Mouse (Mus musculus) hindbrain, embryonic 16.5 days (tissue): ENCODE results near the gene Atp7b. TPM values are rescaled to one million over a fixed set of nuclear protein-coding genes. Genes with fewer than 3 reads are reported as not detected.

Experiments
- ATAC-seq: fragments of 200-750 bp; cut with Nextera tagmentation; 2 replicates; pipeline ENCODE4 v1.8.0; 2017; ENCODE audit warnings: moderate TSS enrichment, moderate library complexity
- H3K27ac ChIP-seq: fragments of 300-500 bp; sonication (generic); 2 replicates; pipeline ENCODE4 v1.5.1; 2014; ENCODE audit warnings: low read depth, mild to moderate bottlenecking, control low read depth, low read length, moderate library complexity
- H3K27me3 ChIP-seq: fragments of 300-500 bp; sonication (generic); replicated peaks from 2 replicates; pipeline ENCODE4 v1.6.1; 2014; ENCODE audit warnings: low read length; ENCODE audit not compliant: control insufficient read depth, insufficient read depth
- H3K36me3 ChIP-seq: fragments of 300-500 bp; sonication (generic); 2 replicates; pipeline ENCODE4 v1.6.1; 2014; ENCODE audit warnings: mild to moderate bottlenecking, low read length, moderate library complexity, mixed read lengths; ENCODE audit not compliant: control insufficient read depth, insufficient read depth
- H3K4me1 ChIP-seq: fragments of 300-500 bp; sonication (generic); 2 replicates; pipeline ENCODE4 v1.6.1; 2014; ENCODE audit warnings: low read depth, low read length; ENCODE audit not compliant: control insufficient read depth, insufficient read depth
- H3K4me2 ChIP-seq: fragments of 300-500 bp; sonication (generic); 2 replicates; pipeline ENCODE4 v1.6.1; 2014; ENCODE audit warnings: mild to moderate bottlenecking, low read length, control low read depth, moderate library complexity
- H3K4me3 ChIP-seq: fragments of 300-500 bp; sonication (generic); 2 replicates; pipeline ENCODE4 v1.5.1; 2014; ENCODE audit warnings: mild to moderate bottlenecking, low read length, control low read depth, moderate library complexity
- H3K9ac ChIP-seq: fragments of 300-500 bp; sonication (generic); 2 replicates; pipeline ENCODE4 v1.6.1; 2014; ENCODE audit warnings: low read depth, mild to moderate bottlenecking, control low read depth, low read length, moderate library complexity
- H3K9me3 ChIP-seq: fragments of 300-500 bp; sonication (generic); 2 replicates; pipeline ENCODE4 v1.6.1; 2014; ENCODE audit warnings: mild to moderate bottlenecking, low read length, moderate library complexity; ENCODE audit not compliant: control insufficient read depth
- WGBS: fragments of 180-500 bp; shearing (Covaris S2); extraction: QIAGEN DNeasy Blood & Tissue Kit; methylation state at CpG from one replicate; pipeline ENCODE4 v1.1.7; 2014; 5-methylcytosine and 5-hydroxymethylcytosine counted together
- polyA plus RNA-seq: library from polyadenylated mRNA; unstranded; fragments of >200 nt; fragmentation: Nextera tagmentation; extraction: Ambion mirVana; gene quantifications from 2 replicates; pipeline ENCODE4 v1.2.1, GENCODE M21; 2015

The Atp7b gene
- polyA plus RNA-seq, 1 experiment from 2014 or later, result 1.8 TPM

GRCm38 (mm10) chr8:22006423-22006822, 53.7 kb downstream of the Atp7b start:
- H3K27ac ChIP-seq, result no peak overlapping the region
- H3K4me1 ChIP-seq, result no peaks in the 10 kb centered on the region
- H3K9ac ChIP-seq, result no peak overlapping the region
- H3K36me3 ChIP-seq, result peaks cover 3% of the 10 kb centered on the region; the same call in 1 of the 2 replicates
- no peaks in the 10 kb centered on the region for H3K27me3 ChIP-seq
- 82% methylated on average over 6 of the region's 6 CpGs for WGBS
- H3K4me3 ChIP-seq, result no peak overlapping the region
- no peak overlapping the region for H3K4me2 ChIP-seq
- no peaks in the 10 kb centered on the region for H3K9me3 ChIP-seq
- no peak for ATAC-seq

DNA sequence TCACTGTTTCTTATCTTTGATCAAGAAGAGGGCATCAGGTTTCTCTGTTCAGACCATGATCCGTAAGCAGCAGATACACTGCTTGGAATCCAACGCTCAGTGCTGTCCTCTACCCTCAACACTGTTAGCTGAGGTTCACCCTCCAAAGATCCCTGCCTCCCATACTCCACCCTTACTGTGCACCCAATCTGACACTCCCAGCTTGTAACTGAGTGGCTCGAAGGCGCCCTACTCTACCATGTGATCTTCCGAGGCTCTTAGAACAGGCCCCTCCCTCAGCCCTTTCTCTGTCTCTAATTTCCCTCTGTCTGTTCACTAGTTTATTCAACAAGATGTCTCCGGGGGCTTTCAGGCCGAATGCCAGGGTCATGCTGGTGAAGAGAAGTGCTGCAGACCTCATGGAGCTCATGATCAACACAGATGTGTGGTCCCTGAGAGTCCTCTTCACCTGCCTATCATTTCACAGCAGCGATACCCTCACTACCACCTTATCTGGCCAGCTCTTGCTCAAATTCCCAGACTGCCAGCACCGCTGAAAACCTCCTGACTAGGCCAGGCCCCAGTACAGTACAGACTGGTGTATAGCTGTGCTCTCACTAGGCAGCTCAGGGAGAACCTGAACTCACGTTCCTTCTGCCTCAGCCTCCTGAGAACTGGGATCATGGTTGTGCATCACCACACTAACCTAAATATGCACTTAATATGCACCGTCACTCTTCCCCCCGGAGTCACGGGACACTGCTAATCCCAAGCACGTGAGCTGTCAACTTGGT, 55.2 kb downstream of the Atp7b start:
- Histone ChIP-seq H3K4me1 (no peaks in the 10 kb centered on the region), H3K9me3 (no peaks in the 10 kb centered on the region), H3K27ac (no peak overlapping the region), H3K4me3 (no peak overlapping the region), H3K36me3 (no peaks in the 10 kb centered on the region), H3K27me3 (no peaks in the 10 kb centered on the region), H3K9ac (no peak overlapping the region), H3K4me2 (no peak overlapping the region)
- ATAC-seq, result 0 out of 2 replicates have a peak, but pooled peaks have one; percentile 30
- WGBS, result 83% methylated on average over 14 of the region's 14 CpGs

DNA sequence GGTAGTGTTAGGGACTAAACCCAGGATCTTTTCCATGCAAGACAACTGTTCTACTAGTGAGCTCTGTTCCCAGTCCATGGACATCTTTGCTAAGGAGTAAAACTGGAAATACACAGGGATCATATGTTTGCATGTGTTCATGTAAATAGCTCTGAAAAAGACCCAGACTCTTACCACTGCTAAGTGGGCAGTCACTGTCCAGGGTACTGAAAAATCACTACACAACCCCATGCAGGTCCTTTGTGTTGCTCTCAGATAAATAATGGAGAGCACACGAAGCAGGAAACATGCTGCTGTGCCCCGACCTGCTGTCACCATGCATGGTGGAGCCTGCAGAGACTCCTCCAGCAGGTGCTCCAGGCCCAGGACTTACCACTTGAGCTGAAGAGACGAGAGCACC, 64.9 kb downstream of the Atp7b start:
- 54% methylated on average over 3 of the region's 3 CpGs for WGBS
- Histone ChIP-seq H3K36me3 (no peaks in the 10 kb centered on the region), H3K4me1 (no peaks in the 10 kb centered on the region), H3K4me3 (no peak overlapping the region), H3K4me2 (no peak overlapping the region), H3K27me3 (no peaks in the 10 kb centered on the region), H3K27ac (no peak overlapping the region), H3K9ac (no peak overlapping the region), H3K9me3 (no peaks in the 10 kb centered on the region)
- no peak for ATAC-seq

DNA sequence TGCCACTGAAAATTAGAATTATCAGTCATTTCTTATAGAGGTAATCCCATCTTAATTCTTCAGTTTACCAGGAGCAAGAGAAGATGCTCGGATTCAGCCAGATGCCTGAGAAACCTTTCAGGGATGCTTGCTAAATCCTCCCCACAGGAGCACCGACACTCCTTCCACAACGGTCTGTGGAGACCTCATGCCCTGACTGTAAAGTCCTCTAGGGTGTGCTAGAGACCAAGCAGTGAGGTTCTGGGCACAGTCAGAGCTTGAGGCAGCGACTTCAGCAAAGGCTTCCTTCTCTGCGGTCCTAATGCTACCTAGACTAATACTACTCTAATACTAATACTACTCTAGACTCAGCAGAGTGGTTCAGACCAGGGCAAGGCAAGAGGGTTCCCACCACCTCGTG, 67.9 kb downstream of the Atp7b start:
- Histone ChIP-seq H3K4me1 (no peaks in the 10 kb centered on the region), H3K4me2 (no peak overlapping the region), H3K27me3 (no peaks in the 10 kb centered on the region), H3K9ac (no peak overlapping the region), H3K9me3 (no peaks in the 10 kb centered on the region), H3K27ac (no peak overlapping the region), H3K36me3 (no peaks in the 10 kb centered on the region), H3K4me3 (no peak overlapping the region)
- 25% methylated on average over 6 of the region's 6 CpGs for WGBS
- ATAC-seq, result peak; percentile 91

GRCm38 (mm10) chr8:21981664-21982337, 78.3 kb downstream of the Atp7b start:
- no peak overlapping the region for H3K27ac ChIP-seq
- 46% methylated on average over 8 of the region's 8 CpGs for WGBS
- H3K36me3 ChIP-seq, result no peaks in the 10 kb centered on the region
- ATAC-seq, result peak; percentile 95
- H3K9me3 ChIP-seq, result no peaks in the 10 kb centered on the region
- no peaks in the 10 kb centered on the region; the same call in 1 of the 2 replicates for H3K4me1 ChIP-seq
- 0 out of 2 replicates have a peak overlapping the region, but pooled peaks have one; percentile 17 for H3K9ac ChIP-seq
- no peak overlapping the region for H3K4me3 ChIP-seq
- peak overlapping the region; percentile 6; the same call in 1 of the 2 replicates for H3K4me2 ChIP-seq
- H3K27me3 ChIP-seq, result no peaks in the 10 kb centered on the region

DNA sequence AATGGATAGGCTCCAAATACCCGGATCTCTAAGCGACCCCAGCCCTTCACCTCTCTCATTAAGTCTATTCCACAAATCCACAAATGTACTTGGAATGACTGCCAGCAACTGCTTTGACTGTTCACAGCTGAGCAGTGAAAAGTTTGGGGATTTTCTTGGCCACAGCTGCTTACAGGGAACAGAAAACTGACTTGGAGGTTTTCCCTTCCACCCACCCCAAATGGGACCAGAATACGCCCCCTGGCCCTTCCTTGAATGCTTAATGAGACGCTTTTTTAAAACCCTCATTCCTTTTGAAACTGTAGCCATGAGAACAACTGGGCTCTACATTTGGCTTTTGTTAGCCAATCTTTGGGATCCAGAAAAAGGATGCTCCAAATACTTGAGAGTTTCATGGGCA, 81.9 kb downstream of the Atp7b start:
- H3K4me1 ChIP-seq, result no peaks in the 10 kb centered on the region; the same call in 1 of the 2 replicates
- peak; percentile 71 for ATAC-seq
- H3K36me3 ChIP-seq, result no peaks in the 10 kb centered on the region
- no peak overlapping the region for H3K9ac ChIP-seq
- H3K4me2 ChIP-seq, result no peak overlapping the region
- 57% methylated on average over 4 of the region's 4 CpGs for WGBS
- H3K9me3 ChIP-seq, result no peaks in the 10 kb centered on the region
- no peak overlapping the region for H3K4me3 ChIP-seq
- no peaks in the 10 kb centered on the region for H3K27me3 ChIP-seq
- no peak overlapping the region for H3K27ac ChIP-seq

GRCm38 (mm10) chr8:21969475-21969874, 90.6 kb downstream of the Atp7b start, which contains the start of gene Ccdc70:
Gene Ccdc70 (plus strand): TSS chr8:21969775.
- Histone ChIP-seq H3K27ac (no peak within 1 kb of the TSS), H3K4me3 (no peak within 1 kb of the TSS), H3K4me2 (no peak within 1 kb of the TSS), H3K9ac (no peak within 1 kb of the TSS), H3K4me1 (no peaks in the 10 kb centered on the region), H3K9me3 (no peaks in the 10 kb centered on the region), H3K36me3 (no peaks in the 10 kb centered on the region), H3K27me3 (no peaks in the 10 kb centered on the region)
- WGBS, result 98% methylated on average over 3 of the region's 3 CpGs
- no peak for ATAC-seq

GRCm38 (mm10) chr8:21966646-21967045, 93.5 kb downstream of the Atp7b start:
- H3K9ac ChIP-seq, result no peak overlapping the region
- H3K36me3 ChIP-seq, result no peaks in the 10 kb centered on the region
- H3K27me3 ChIP-seq, result no peaks in the 10 kb centered on the region
- ATAC-seq, result no peak
- H3K4me2 ChIP-seq, result no peak overlapping the region
- whole genome bisulfite sequencing, result 77% methylated on average over 1 of the region's 1 CpGs
- H3K27ac ChIP-seq, result no peak overlapping the region
- no peak overlapping the region for H3K4me3 ChIP-seq
- H3K9me3 ChIP-seq, result no peaks in the 10 kb centered on the region
- no peaks in the 10 kb centered on the region for H3K4me1 ChIP-seq

GRCm38 (mm10) chr8:21958414-21958813, 101.7 kb downstream of the Atp7b start, which contains the start of gene Fam90a1a:
Gene Fam90a1a (plus strand): TSS chr8:21958714.
- Histone ChIP-seq H3K27me3 (no peaks in the 10 kb centered on the region), H3K9ac (no peak within 1 kb of the TSS), H3K4me2 (no peak within 1 kb of the TSS), H3K9me3 (no peaks in the 10 kb centered on the region), H3K4me3 (no peak within 1 kb of the TSS), H3K27ac (no peak within 1 kb of the TSS), H3K4me1 (no peaks in the 10 kb centered on the region), H3K36me3 (no peaks in the 10 kb centered on the region)
- WGBS, result 93% methylated on average over 2 of the region's 2 CpGs
- ATAC-seq, result no peak
